Mouse (Mus musculus): Measurements from ENCODE around the gene Diaph3. TPM values are rescaled to one million over a fixed set of nuclear protein-coding genes. Genes with fewer than 3 reads are reported as not detected.

Gene Diaph3
- total and polyA plus RNA-seq, 3 experiments: 16.2 to 36.9 (median 17.5) TPM

DNA sequence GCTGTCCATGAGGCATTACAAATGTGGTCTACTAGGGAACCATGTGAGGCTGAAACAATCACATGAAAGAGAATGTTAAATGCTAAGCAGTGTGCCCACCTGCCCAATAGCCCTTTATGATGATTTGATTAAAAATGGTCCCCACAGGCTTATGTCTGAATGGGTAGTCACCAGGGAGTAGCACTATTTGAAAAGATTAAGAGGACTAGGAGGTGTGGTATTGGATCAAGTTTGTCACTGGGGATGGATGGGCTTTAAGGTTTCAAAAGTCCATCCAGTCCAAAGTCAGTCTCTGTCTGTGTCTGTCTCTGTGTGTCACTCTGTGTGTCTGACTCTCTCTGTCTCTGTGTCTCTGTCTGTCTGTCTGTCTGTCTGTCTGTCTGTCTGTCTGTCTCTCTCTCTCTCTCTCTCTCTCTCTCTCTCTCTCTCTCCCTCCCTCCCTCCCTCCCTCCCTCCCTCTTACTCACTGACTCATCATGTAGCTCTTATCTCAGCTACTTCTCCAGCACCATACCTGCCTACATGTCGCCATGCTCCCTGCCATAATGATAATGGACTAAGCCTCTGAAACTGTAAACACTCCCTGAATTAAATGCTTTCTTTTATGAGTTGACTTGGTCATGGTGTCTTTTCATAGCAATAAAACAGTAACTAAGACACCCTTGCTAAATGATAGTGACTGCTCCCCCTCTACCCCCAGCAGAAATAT, 41.5 kb downstream of the Diaph3 start:
- H3K9ac ChIP-seq (ENCODE audit: insufficient read depth, low read depth): no peak overlapping the region
- dilution Hi-C loops (cut with MboI; ENCODE audit: extremely low pct_ligation_motif_present, extremely low pct_unique_long_range_greater_than_20kb, low sequenced_read_pairs) (no loop called here), in situ Hi-C loops (cut with MboI; ENCODE audit: low pct_ligation_motif_present, low pct_unique_long_range_greater_than_20kb, low sequenced_read_pairs) (loop anchor here (25.0 kb wide), 1 partner anchor 313 kb away; the partner anchor contains the start of gene Tdrd3)
- H3K36me3 ChIP-seq (replicated peaks in 1 of 2; ENCODE audit: control insufficient read depth in 1 of 2, insufficient read depth in 1 of 2, low read length in 1 of 2): peaks cover 0 to 23% of the 10 kb centered on the region in 2 experiments
- no peak for TF ChIP-seq USF2 (conservative IDR thresholded peaks at IDR 0.05; ENCODE audit: low read depth, low read length)
- H3K27me3 ChIP-seq (replicated peaks): no peaks in the 10 kb centered on the region
- H3K79me2 ChIP-seq (replicated peaks; ENCODE audit: control insufficient read depth, extremely low read depth, insufficient read depth, poor library complexity, severe bottlenecking): no peaks in the 10 kb centered on the region; the same call in none of the 2 replicates
- no peak overlapping the region for H3K27ac ChIP-seq (ENCODE audit: insufficient read depth, low read depth)
- DNase-seq (ENCODE audit: extremely low read depth): no peak
- no peaks in the 10 kb centered on the region for H3K9me3 ChIP-seq (replicated peaks; ENCODE audit: low read length)
- H3K4me3 ChIP-seq (replicated peaks in 1 of 3; ENCODE audit: low read depth in 2 of 3, low read length in 2 of 3, poor library complexity in 1 of 3): no peak overlapping the region
- H3K4me1 ChIP-seq (ENCODE audit: control insufficient read depth in 1 of 2, insufficient read depth in 2 of 2): no peaks in the 10 kb centered on the region
- H3K4me2 ChIP-seq (ENCODE audit: insufficient read depth, low read depth, poor library complexity, severe bottlenecking): no peak overlapping the region

DNA sequence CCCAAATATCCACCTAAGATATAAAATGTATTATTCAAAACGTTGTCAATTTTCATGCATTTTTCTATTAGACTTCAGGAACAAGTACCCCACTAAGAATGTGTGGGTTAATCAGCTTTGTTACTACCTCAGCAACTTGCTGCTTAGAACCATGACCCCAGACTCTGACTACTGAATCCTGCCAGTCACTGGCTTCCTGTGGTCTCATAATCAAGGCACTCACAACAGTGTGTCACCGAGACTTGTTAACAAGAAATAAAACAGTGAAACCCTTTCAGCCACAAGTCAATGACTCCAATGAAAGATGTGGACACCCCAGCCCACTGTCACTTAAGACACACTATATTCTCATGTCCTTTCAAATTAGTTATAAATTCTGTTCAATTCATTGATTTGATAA, 42.9 kb downstream of the Diaph3 start:
- dilution Hi-C loops (cut with MboI; ENCODE audit: extremely low pct_ligation_motif_present, extremely low pct_unique_long_range_greater_than_20kb, low sequenced_read_pairs) (no loop called here), in situ Hi-C loops (cut with MboI; ENCODE audit: low pct_ligation_motif_present, low pct_unique_long_range_greater_than_20kb, low sequenced_read_pairs) (no loop called here)
- Histone ChIP-seq H3K4me1 (ENCODE audit: control insufficient read depth in 1 of 2, insufficient read depth in 2 of 2) (peaks cover 0 to 7% of the 10 kb centered on the region in 2 experiments; a peak in 1 of 4 replicates), H3K4me2 (ENCODE audit: insufficient read depth, low read depth, poor library complexity, severe bottlenecking) (no peak overlapping the region), H3K79me2 (replicated peaks; ENCODE audit: control insufficient read depth, extremely low read depth, insufficient read depth, poor library complexity, severe bottlenecking) (no peaks in the 10 kb centered on the region; the same call in none of the 2 replicates), H3K27me3 (replicated peaks) (no peaks in the 10 kb centered on the region), H3K9me3 (replicated peaks; ENCODE audit: low read length) (no peaks in the 10 kb centered on the region), H3K27ac (ENCODE audit: insufficient read depth, low read depth) (no peak overlapping the region), H3K9ac (ENCODE audit: insufficient read depth, low read depth) (no peak overlapping the region), H3K36me3 (replicated peaks in 1 of 2; ENCODE audit: control insufficient read depth in 1 of 2, insufficient read depth in 1 of 2, low read length in 1 of 2) (peaks cover 0 to 23% of the 10 kb centered on the region in 2 experiments), H3K4me3 (replicated peaks in 1 of 3; ENCODE audit: low read depth in 2 of 3, low read length in 2 of 3, poor library complexity in 1 of 3) (no peak overlapping the region)
- TF ChIP-seq MAX (IDR thresholded peaks at IDR 0.05; ENCODE audit: low read length) (no peak), KAT2A (IDR thresholded peaks at IDR 0.05; ENCODE audit: insufficient replicate concordance, low read length) (no peak), CHD2 (IDR thresholded peaks at IDR 0.05; ENCODE audit: low read length) (no peak), TCF12 (IDR thresholded peaks at IDR 0.05; ENCODE audit: low read depth, low read length) (no peak), USF2 (conservative IDR thresholded peaks at IDR 0.05; ENCODE audit: low read depth, low read length) (no peak), SIN3A (IDR thresholded peaks at IDR 0.05; ENCODE audit: low read length) (no peak), GABPA (IDR thresholded peaks at IDR 0.05; ENCODE audit: insufficient replicate concordance, low read depth, low read length) (no peak)
- no peak for DNase-seq (ENCODE audit: extremely low read depth)

DNA sequence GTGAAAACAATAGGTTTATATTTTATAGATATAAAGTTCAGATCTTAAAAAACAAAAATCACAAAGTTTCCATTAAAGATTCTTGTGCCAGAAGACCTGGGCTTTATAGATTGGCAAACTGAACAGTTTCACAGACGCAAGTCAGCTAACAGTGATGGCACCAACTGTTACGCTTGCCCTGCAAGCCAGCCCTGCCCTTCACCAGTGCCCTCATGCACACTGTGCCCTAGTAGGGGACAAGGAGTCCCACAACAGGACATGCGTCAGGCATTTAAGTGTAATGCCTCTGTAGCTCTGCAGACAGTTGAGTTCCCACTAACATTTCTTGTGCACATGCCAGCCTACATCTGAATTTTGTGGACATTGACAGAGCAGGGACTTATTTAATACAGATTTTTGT, 49.5 kb downstream of the Diaph3 start:
- dilution Hi-C loops (cut with MboI; ENCODE audit: extremely low pct_ligation_motif_present, extremely low pct_unique_long_range_greater_than_20kb, low sequenced_read_pairs): no loop called here

More for the DNA sequence above, 49.5 kb downstream of the Diaph3 start:
- in situ Hi-C loops (cut with MboI; ENCODE audit: low pct_ligation_motif_present, low pct_unique_long_range_greater_than_20kb, low sequenced_read_pairs): no loop called here
- no peak overlapping the region for H3K4me2 ChIP-seq (ENCODE audit: insufficient read depth, low read depth, poor library complexity, severe bottlenecking)
- no peak for DNase-seq (ENCODE audit: extremely low read depth)
- no peaks in the 10 kb centered on the region for H3K79me2 ChIP-seq (replicated peaks; ENCODE audit: control insufficient read depth, extremely low read depth, insufficient read depth, poor library complexity, severe bottlenecking)
- H3K27me3 ChIP-seq (replicated peaks): no peaks in the 10 kb centered on the region
- no peak overlapping the region for H3K4me3 ChIP-seq (replicated peaks in 1 of 3; ENCODE audit: low read depth in 2 of 3, low read length in 2 of 3, poor library complexity in 1 of 3)
- H3K4me1 ChIP-seq (ENCODE audit: control insufficient read depth in 1 of 2, insufficient read depth in 2 of 2): peaks cover 0 to 7% of the 10 kb centered on the region in 2 experiments; a peak in 1 of 4 replicates
- peaks cover 3% of the 10 kb centered on the region for H3K9me3 ChIP-seq (replicated peaks; ENCODE audit: low read length)
- no peak overlapping the region for H3K27ac ChIP-seq (ENCODE audit: insufficient read depth, low read depth)
- no peak overlapping the region for H3K9ac ChIP-seq (ENCODE audit: insufficient read depth, low read depth)
- H3K36me3 ChIP-seq (replicated peaks in 1 of 2; ENCODE audit: control insufficient read depth in 1 of 2, insufficient read depth in 1 of 2, low read length in 1 of 2): peaks cover 17 to 52% of the 10 kb centered on the region in 2 experiments
- TF ChIP-seq CHD1 (IDR thresholded peaks at IDR 0.05; ENCODE audit: low read depth, low read length) (no peak), MYC (IDR thresholded peaks at IDR 0.05; ENCODE audit: low read depth, low read length) (no peak), CTCF (conservative IDR thresholded peaks at IDR 0.05 in 1 of 2, IDR thresholded peaks at IDR 0.05 in 1 of 2; ENCODE audit: low read depth in 2 of 2, low read length in 2 of 2) (no peak), RCOR1 (conservative IDR thresholded peaks at IDR 0.05; ENCODE audit: low read depth, low read length) (no peak), SMC3 (IDR thresholded peaks at IDR 0.05; ENCODE audit: low read depth, low read length) (no peak), GABPA (IDR thresholded peaks at IDR 0.05; ENCODE audit: insufficient replicate concordance, low read depth, low read length) (no peak), MEF2A (IDR thresholded peaks at IDR 0.05; ENCODE audit: borderline replicate concordance, low read depth, low read length) (no peak), ZC3H11A (IDR thresholded peaks at IDR 0.05; ENCODE audit: low read depth, low read length) (no peak), PAX5 (IDR thresholded peaks at IDR 0.05; ENCODE audit: low read length) (no peak), ZMIZ1 (IDR thresholded peaks at IDR 0.05; ENCODE audit: low read depth, low read length) (no peak)
